Mouse (Mus musculus) C2C12 (cell line): Measurements from ENCODE around the gene Rpl7l1. TPM values are rescaled to one million over a fixed set of nuclear protein-coding genes. Genes with fewer than 3 reads are reported as not detected.

Source experiments
- H3K27me3 ChIP-seq: one replicate; pipeline ENCODE4 v1.6.1; 2011; ENCODE audit not compliant: control insufficient read depth, insufficient read depth, insufficient read length
- H3K36me3 ChIP-seq: one replicate; pipeline ENCODE4 v1.6.1; 2011; ENCODE audit not compliant: control insufficient read depth, insufficient read depth
- H3K4me3 ChIP-seq: one replicate; pipeline ENCODE4 v1.5.1; 2011; ENCODE audit warnings: mild to moderate bottlenecking, control low read depth; ENCODE audit not compliant: poor library complexity, insufficient read depth, severe bottlenecking
- H3K79me2 ChIP-seq: one replicate; pipeline ENCODE4 v1.6.1; 2011; ENCODE audit not compliant: control insufficient read depth, insufficient read depth
- H3K79me3 ChIP-seq: one replicate; pipeline ENCODE4 v1.6.1; 2011; ENCODE audit warnings: low read depth, control low read depth
- H3ac ChIP-seq: one replicate; pipeline ENCODE3; 2011; ENCODE audit warnings: low read depth; ENCODE audit not compliant: control insufficient read depth, insufficient read length
- CEBPB ChIP-seq: IDR thresholded peaks from one replicate; pipeline ENCODE4 v1.6.1; 2011; ENCODE audit warnings: low read depth, mild to moderate bottlenecking, control low read depth, moderate library complexity
- CTCF ChIP-seq: IDR thresholded peaks from one replicate; pipeline ENCODE4 v1.5.1; 2011; ENCODE audit not compliant: control insufficient read depth, insufficient read depth, insufficient read length
- FOSL1 ChIP-seq: IDR thresholded peaks from one replicate; pipeline ENCODE4 v1.8.0; 2011; ENCODE audit warnings: mild to moderate bottlenecking, low read length; ENCODE audit not compliant: poor library complexity, insufficient read depth, severe bottlenecking
- MAX ChIP-seq: IDR thresholded peaks from one replicate; pipeline ENCODE4 v1.6.1; 2011; ENCODE audit warnings: mild to moderate bottlenecking, control low read depth
- MYOD1 ChIP-seq: IDR thresholded peaks from one replicate; pipeline ENCODE4 v1.6.1; 2011; ENCODE audit warnings: low read depth; ENCODE audit not compliant: control insufficient read depth, insufficient read length
- MYOG ChIP-seq: IDR thresholded peaks from one replicate; pipeline ENCODE4 v1.6.1; 2011; ENCODE audit not compliant: control insufficient read depth, insufficient read length; ENCODE audit errors: extremely low read depth
- USF1 ChIP-seq: IDR thresholded peaks from one replicate; pipeline ENCODE4 v1.6.1; 2011; ENCODE audit warnings: low read depth, mild to moderate bottlenecking, control low read depth, moderate library complexity
- polyA plus RNA-seq: library from polyadenylated mRNA; unstranded; fragments of >200 nt; fragmentation: generic; extraction: Trizol; gene quantifications from one replicate; pipeline ENCODE4 v1.2.1, GENCODE M21; 2012; ENCODE audit warnings: missing spikeins

Gene Rpl7l1
- polyA plus RNA-seq, 1 experiment = 107 TPM

GRCm38 (mm10) chr17:46817734-46818158, 35.3 kb upstream of the Rpl7l1 start:
- Histone ChIP-seq H3K79me2 (no peaks in the 10 kb centered on the region), H3ac (no peak overlapping the region), H3K27me3 (no peaks in the 10 kb centered on the region), H3K36me3 (peaks cover 5% of the 10 kb centered on the region), H3K79me3 (no peaks in the 10 kb centered on the region), H3K4me3 (no peak overlapping the region)
- TF ChIP-seq MAX (no peak), MYOG (no peak), CEBPB (no peak), USF1 (no peak), CTCF (no peak)

- Histone ChIP-seq H3ac (no peak overlapping the region), H3K27me3 (no peaks in the 10 kb centered on the region), H3K4me3 (no peak overlapping the region), H3K36me3 (no peaks in the 10 kb centered on the region), H3K79me2 (no peaks in the 10 kb centered on the region), H3K79me3 (no peaks in the 10 kb centered on the region)
- TF ChIP-seq FOSL1 (no peak), MYOG (no peak), MAX (no peak)
Observed at GRCm38 (mm10) chr17:46816306-46816705, 33.8 kb upstream of the Rpl7l1 start.

GRCm38 (mm10) chr17:46814497-46814896, 32.0 kb upstream of the Rpl7l1 start:
- H3K79me3 ChIP-seq = no peaks in the 10 kb centered on the region
- H3K4me3 ChIP-seq = no peak overlapping the region
- no peaks in the 10 kb centered on the region for H3K27me3 ChIP-seq
- TF ChIP-seq USF1 (no peak), CTCF (no peak), FOSL1 (no peak), MYOG (no peak), MYOD1 (no peak)
- H3ac ChIP-seq = no peak overlapping the region
- no peaks in the 10 kb centered on the region for H3K79me2 ChIP-seq
- no peaks in the 10 kb centered on the region for H3K36me3 ChIP-seq

GRCm38 (mm10) chr17:46813637-46814036, 31.2 kb upstream of the Rpl7l1 start:
- TF ChIP-seq FOSL1 = no peak
- no peak for TF ChIP-seq MYOD1
- TF ChIP-seq MAX = no peak
- no peak for TF ChIP-seq CEBPB
- no peak for TF ChIP-seq MYOG
- no peak for TF ChIP-seq CTCF
- no peak for TF ChIP-seq USF1
- Histone ChIP-seq H3K36me3 (peaks cover 4% of the 10 kb centered on the region), H3K4me3 (no peak overlapping the region)

GRCm38 (mm10) chr17:46812442-46812841, 30.0 kb upstream of the Rpl7l1 start:
- no peaks in the 10 kb centered on the region for H3K79me2 ChIP-seq
- peaks cover 5% of the 10 kb centered on the region for H3K36me3 ChIP-seq
- no peaks in the 10 kb centered on the region for H3K27me3 ChIP-seq
- H3ac ChIP-seq = no peak overlapping the region
- H3K4me3 ChIP-seq = no peak overlapping the region
- no peaks in the 10 kb centered on the region for H3K79me3 ChIP-seq
- TF ChIP-seq CEBPB (no peak), FOSL1 (no peak), CTCF (no peak), MYOG (no peak), MYOD1 (no peak)

More at GRCm38 (mm10) chr17:46813637-46814036, 31.2 kb upstream of the Rpl7l1 start:
- Histone ChIP-seq H3ac (no peak overlapping the region), H3K79me2 (no peaks in the 10 kb centered on the region), H3K79me3 (no peaks in the 10 kb centered on the region), H3K27me3 (no peaks in the 10 kb centered on the region)

- Histone ChIP-seq H3K4me3 (no peak overlapping the region), H3K36me3 (peaks cover 20% of the 10 kb centered on the region), H3K79me2 (no peaks in the 10 kb centered on the region), H3K27me3 (no peaks in the 10 kb centered on the region), H3ac (no peak overlapping the region), H3K79me3 (no peaks in the 10 kb centered on the region)
- TF ChIP-seq MAX = no peak
- no peak for TF ChIP-seq USF1
- no peak for TF ChIP-seq MYOG
- no peak for TF ChIP-seq MYOD1
- no peak for TF ChIP-seq CEBPB
- TF ChIP-seq CTCF = no peak
- TF ChIP-seq FOSL1 = no peak
Observed at GRCm38 (mm10) chr17:46810672-46811071, 28.2 kb upstream of the Rpl7l1 start.
